Mouse (Mus musculus) olfactory bulb, adult 2 months (tissue): ENCODE measurements around the gene Bcl6b.

ENCODE experiments used
- CTCF ChIP-seq: fragments of 200-500 bp; IDR thresholded peaks from 2 replicates; pipeline ENCODE4 v1.5.1; 2012; ENCODE audit warnings: low read depth, mild to moderate bottlenecking, low read length, moderate library complexity; ENCODE audit not compliant: insufficient read depth
- POLR2A ChIP-seq: fragments of 200-500 bp; IDR thresholded peaks from 2 replicates; pipeline ENCODE4 v1.6.1; 2012; ENCODE audit warnings: mild to moderate bottlenecking, low read depth, low read length, moderate library complexity; ENCODE audit not compliant: insufficient read depth

GRCm38 (mm10) chr11:70238591-70239440 is 9.2 kb upstream of the Bcl6b start:
- TF ChIP-seq CTCF (no peak), POLR2A (no peak)
